8 mouse cellular contexts compared by ENCODE assay signal in the genomic region with DNA sequence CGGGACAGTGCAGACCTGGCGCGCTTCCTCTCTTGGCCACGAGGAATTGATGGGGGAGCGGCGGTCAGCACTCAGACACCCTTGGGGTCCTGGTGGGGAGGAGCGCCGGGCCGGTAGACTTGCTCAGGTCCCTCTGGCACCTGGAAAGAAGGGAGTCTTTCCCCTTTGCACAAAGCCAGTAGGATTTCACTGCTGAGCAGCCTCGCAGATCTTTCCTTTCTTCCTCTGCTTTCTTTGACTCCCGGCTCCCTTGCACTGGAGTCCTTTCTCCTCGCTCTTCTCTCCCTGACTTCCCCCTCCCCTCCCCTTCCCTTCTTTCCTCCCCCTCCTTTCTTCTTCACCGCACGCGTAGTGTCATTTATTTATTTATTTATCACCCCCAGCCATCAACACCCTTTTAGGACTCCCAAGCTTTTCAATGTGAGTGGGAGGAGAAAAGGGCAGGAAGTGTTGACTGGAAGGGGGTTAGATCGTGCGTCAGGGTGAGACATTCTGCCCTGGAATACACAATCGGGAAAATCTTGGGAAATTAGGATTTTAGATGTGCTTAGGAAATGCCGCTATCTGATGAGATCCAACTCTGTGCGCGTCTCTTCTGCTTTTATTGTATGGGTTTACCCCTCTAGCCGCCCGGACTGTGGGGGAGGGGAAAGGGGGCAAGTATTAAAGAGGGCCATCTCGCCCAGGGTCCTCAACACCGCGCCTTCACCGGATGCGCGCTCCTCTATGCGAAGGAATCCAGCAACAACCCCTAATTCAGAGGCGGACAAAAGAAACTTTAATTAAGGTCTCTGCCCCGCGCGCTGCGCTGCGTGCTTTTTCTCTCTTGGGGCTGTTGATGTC. TPM values are rescaled to one million over a fixed set of nuclear protein-coding genes. Genes with fewer than 3 reads are reported as not detected.
DNase-seq lines count a peak whose midpoint lies in the region; ATAC-seq lines count a peak whose summit lies in the region.

No protein-coding gene starts in this region.

- peak overlapping the region; percentile 86 for H3K9ac ChIP-seq in kidney, embryonic 14.5 days (ENCODE audit: low read depth, low read length)
- peak overlapping the region; percentile 71 for H3K9ac ChIP-seq in heart, embryonic 11.5 days (ENCODE audit: low read depth, low read length)
- H3K9ac ChIP-seq in neural tube, embryonic 14.5 days (replicated peaks; ENCODE audit: low read depth, low read length): peak overlapping the region; percentile 93

- H3K27me3 ChIP-seq in kidney, embryonic 14.5 days (ENCODE audit: control insufficient read depth, insufficient read depth, low read length): no peaks in the 10 kb centered on the region
- no peaks in the 10 kb centered on the region for H3K27me3 ChIP-seq in heart, embryonic 11.5 days (ENCODE audit: control insufficient read depth, insufficient read depth, low read length)
- no peaks in the 10 kb centered on the region for H3K27me3 ChIP-seq in neural tube, embryonic 14.5 days (ENCODE audit: control insufficient read depth, insufficient read depth, low read length)

- H3K4me1 ChIP-seq in kidney, embryonic 14.5 days (ENCODE audit: control insufficient read depth, insufficient read depth, low read length): peaks cover 6% of the 10 kb centered on the region; the same call in 1 of the 2 replicates
- H3K4me1 ChIP-seq in heart, embryonic 11.5 days (ENCODE audit: control insufficient read depth, insufficient read depth, low read length): peaks cover 11% of the 10 kb centered on the region; the same call in 1 of the 2 replicates
- peaks cover 7% of the 10 kb centered on the region; the same call in 1 of the 2 replicates for H3K4me1 ChIP-seq in neural tube, embryonic 14.5 days (ENCODE audit: control insufficient read depth, insufficient read depth, low read length)

- DNase-seq in kidney, adult 8-10 months: no peak
- DNase-seq in adrenal gland, postnatal 36 days: peak; percentile 40 to 57
- peak; percentile 52 to 64 for DNase-seq in kidney, postnatal 4 days
- DNase-seq in spleen, postnatal 14 days (ENCODE audit: low spot score in 2 of 2): no peak

- H3K36me3 ChIP-seq in kidney, embryonic 14.5 days (ENCODE audit: control insufficient read depth, insufficient read depth, low read length): no peaks in the 10 kb centered on the region
- no peaks in the 10 kb centered on the region for H3K36me3 ChIP-seq in heart, embryonic 11.5 days (ENCODE audit: control insufficient read depth, insufficient read depth, low read length)
- H3K36me3 ChIP-seq in neural tube, embryonic 14.5 days (ENCODE audit: control insufficient read depth, insufficient read depth, low read length): no peaks in the 10 kb centered on the region

- peak overlapping the region; percentile 83 for H3K4me3 ChIP-seq in kidney, embryonic 14.5 days (ENCODE audit: low read length)
- H3K4me3 ChIP-seq in heart, embryonic 11.5 days (ENCODE audit: low read depth, low read length): peak overlapping the region; percentile 62
- peak overlapping the region; percentile 59 for H3K4me3 ChIP-seq in neural tube, embryonic 14.5 days (ENCODE audit: low read depth, low read length)

- peak overlapping the region; percentile 81 for H3K4me2 ChIP-seq in kidney, embryonic 14.5 days (replicated peaks; ENCODE audit: low read depth, low read length)
- H3K4me2 ChIP-seq in heart, embryonic 11.5 days: peak overlapping the region; percentile 85
- H3K4me2 ChIP-seq in neural tube, embryonic 14.5 days (ENCODE audit: low read depth, low read length): peak overlapping the region; percentile 89

- ATAC-seq in kidney, embryonic 14.5 days (ENCODE audit: low FRiP score, low TSS enrichment): peak; percentile 47
- ATAC-seq in heart, embryonic 11.5 days (replicated peaks; ENCODE audit: insufficient number of reproducible peaks, low FRiP score, low TSS enrichment): 0 out of 2 replicates have a peak, but pooled peaks have one; percentile 33
- peak; percentile 59 for ATAC-seq in neural tube, embryonic 14.5 days (ENCODE audit: low read depth)
- no peak for ATAC-seq in activated CD4-positive, CD25-positive, alpha-beta regulatory T cell, adult 4 months

- H3K9me3 ChIP-seq in kidney, embryonic 14.5 days (ENCODE audit: control insufficient read depth, low read length): no peaks in the 10 kb centered on the region
- H3K9me3 ChIP-seq in heart, embryonic 11.5 days (replicated peaks; ENCODE audit: control insufficient read depth, low read length): no peaks in the 10 kb centered on the region
- no peaks in the 10 kb centered on the region for H3K9me3 ChIP-seq in neural tube, embryonic 14.5 days (ENCODE audit: control insufficient read depth, low read length)

- H3K27ac ChIP-seq in kidney, embryonic 14.5 days (ENCODE audit: low read depth, low read length): 0 out of 2 replicates have a peak overlapping the region, but pooled peaks have one; percentile 47
- peak overlapping the region; percentile 73 for H3K27ac ChIP-seq in heart, embryonic 11.5 days (ENCODE audit: low read depth, low read length)
- peak overlapping the region; percentile 96 for H3K27ac ChIP-seq in neural tube, embryonic 14.5 days (ENCODE audit: low read depth, low read length)

- WGBS in kidney, embryonic 14.5 days: under 1% methylated on average over 36 of the region's 36 CpGs
- WGBS in heart, embryonic 11.5 days (ENCODE audit: insufficient replicate concordance): under 1% methylated on average over 36 of the region's 36 CpGs
- under 1% methylated on average over 36 of the region's 36 CpGs for WGBS in neural tube, embryonic 14.5 days

RNA-seq across cellular contexts. Expression of a gene that starts 1.0 kb away (rescaled TPM):
- polyA plus RNA-seq in kidney, embryonic 14.5 days (2014; fragmentation: Nextera tagmentation; extraction: Ambion mirVana): 6.2 and 10.0 TPM in 2 replicates
- total RNA-seq in adrenal gland, postnatal 36 days (2021): 10 to 100 TPM; 39.9 to 61.7 TPM
- polyA plus RNA-seq in heart, embryonic 11.5 days (2014; fragmentation: Nextera tagmentation; extraction: Ambion mirVana): 3.6 and 5.7 TPM in 2 replicates
- 11.1 and 16.8 TPM in 2 replicates for polyA plus RNA-seq in neural tube, embryonic 14.5 days (2014; fragmentation: Nextera tagmentation; extraction: Ambion mirVana)
- under 1 TPM in 1 of 2 experiments, not detected in 1; 0.03 TPM for polyA plus RNA-seq in activated CD4-positive, CD25-positive, alpha-beta regulatory T cell, adult 4 months (2017; shearing (Covaris generic))

Comparison
In these comparisons a context has a peak if more than half of its experiments do, and no peak if none do; other contexts are left out.
1. DNase-seq: peak in adrenal gland, postnatal 36 days (2 of 2) and kidney, postnatal 4 days (2 of 2); none in kidney, adult 8-10 months (0 of 2) and spleen, postnatal 14 days (0 of 2).
2. Peak in every context shown above with its lines, with median percentiles within 50 percentile points of each other: H3K27ac ChIP-seq, H3K4me2 ChIP-seq, H3K4me3 ChIP-seq and H3K9ac ChIP-seq.